Mouse (Mus musculus): ENCODE results near the gene Msrb1. TPM values are rescaled to one million over a fixed set of nuclear protein-coding genes. Genes with fewer than 3 reads are reported as not detected.

Msrb1 gene
- total RNA-seq, 2 experiments from 2014 or later, result 38.4 to 38.7 TPM

DNA sequence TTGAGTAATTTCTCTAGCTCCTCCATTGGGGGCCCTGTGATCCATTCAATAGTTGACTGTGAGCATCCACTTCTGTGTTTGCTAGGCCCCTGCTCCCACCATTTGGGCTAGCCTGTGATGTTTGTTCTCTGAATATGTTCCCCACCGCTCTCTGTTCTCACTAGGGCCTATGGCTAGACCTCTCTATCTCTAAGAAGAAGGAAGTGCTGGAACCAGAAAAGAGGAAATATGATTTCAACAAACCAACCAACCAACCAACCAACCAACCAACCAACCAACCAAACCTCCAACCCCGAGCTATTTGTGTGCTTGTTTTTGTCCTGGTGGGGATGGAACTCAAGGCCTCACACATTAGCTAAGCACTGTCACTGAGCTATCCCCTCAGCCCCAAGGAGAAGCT is 44.4 kb downstream of the Msrb1 start:
- intact Hi-C loops (cut with DNase I), result no loop called here
- no peak for DNase-seq (ENCODE audit: low spot score in 2 of 2)

GRCm38 (mm10) chr17:24792190-24792589 is 55.7 kb downstream of the Msrb1 start:
- intact Hi-C loops (cut with DNase I), result no loop called here
- DNase-seq (ENCODE audit: low spot score in 2 of 2), result no peak

Other genes starting within 250 kb of the Msrb1 start
- gene Caskin1, start 248.0 kb upstream of the Msrb1 start, total RNA-seq (2021), result 100 to 1,000 TPM; 134 to 145 TPM
- gene Traf7, start 208.7 kb upstream of the Msrb1 start, total RNA-seq (2021), result 10 to 100 TPM; 86.8 to 91.7 TPM
- gene Rab26, start 202.4 kb upstream of the Msrb1 start, total RNA-seq (2021), result 10 to 100 TPM; 36.2 to 40.4 TPM
- 10 to 100 TPM; 68.6 to 78.7 TPM for gene Pkd1, start 186.8 kb upstream of the Msrb1 start, total RNA-seq (2021)
- gene Tsc2, start 104.0 kb upstream of the Msrb1 start, total RNA-seq (2021), result 100 to 1,000 TPM; 122 to 130 TPM
- gene Nthl1, start 104.0 kb upstream of the Msrb1 start, total RNA-seq (2021), result 1 to 10 TPM; 4.4 to 5.0 TPM
- 10 to 100 TPM; 52.6 to 53.0 TPM for gene Slc9a3r2, start 86.3 kb upstream of the Msrb1 start, total RNA-seq (2021)
- 1 to 10 TPM in 1 of 2 experiments, under 1 TPM in 1; 0.95 to 1.4 TPM for gene Npw, start 78.2 kb upstream of the Msrb1 start, total RNA-seq (2021)
- 10 to 100 TPM; 37.9 to 39.3 TPM for gene Zfp598, start 67.0 kb upstream of the Msrb1 start, total RNA-seq (2021)
- 100 to 1,000 TPM; 228 to 245 TPM for gene Syngr3, start 46.7 kb upstream of the Msrb1 start, total RNA-seq (2021)
- 10 to 100 TPM; 19.0 to 19.1 TPM for gene Gfer, start 40.5 kb upstream of the Msrb1 start, total RNA-seq (2021)
- gene Noxo1, start 40.4 kb upstream of the Msrb1 start, total RNA-seq (2021), result 1 to 10 TPM; 2.5 to 3.6 TPM
- 10 to 100 TPM; 28.5 to 29.2 TPM for gene Tbl3, start 29.0 kb upstream of the Msrb1 start, total RNA-seq (2021)
- not detected for gene Rnf151, start 18.6 kb upstream of the Msrb1 start, total RNA-seq (2021)
- gene Rps2, start 18.5 kb upstream of the Msrb1 start, total RNA-seq (2021), result 100 to 1,000 TPM; 492 to 494 TPM
- gene Ndufb10, start 12.2 kb upstream of the Msrb1 start, total RNA-seq (2021), result 100 to 1,000 TPM; 184 to 189 TPM
- under 1 TPM; 0.35 to 0.38 TPM for gene Rpl3l, start 8.8 kb upstream of the Msrb1 start, total RNA-seq (2021)
- under 1 TPM; 0.31 to 0.59 TPM for gene Hs3st6, start 16.3 kb downstream of the Msrb1 start, total RNA-seq (2021)
- gene Meiob, start 67.6 kb downstream of the Msrb1 start, total RNA-seq (2021), result not detected
- gene Hagh, start 103.5 kb downstream of the Msrb1 start, total RNA-seq (2021), result 100 to 1,000 TPM; 120 to 135 TPM
- 10 to 100 TPM; 15.8 to 19.4 TPM for gene Fahd1, start 113.7 kb downstream of the Msrb1 start, total RNA-seq (2021)
- gene Igfals, start 129.4 kb downstream of the Msrb1 start, total RNA-seq (2021), result not detected
- gene Nubp2, start 149.7 kb downstream of the Msrb1 start, total RNA-seq (2021), result 10 to 100 TPM; 35.7 to 37.4 TPM
- gene Spsb3, start 150.0 kb downstream of the Msrb1 start, total RNA-seq (2021), result 10 to 100 TPM; 53.5 to 55.5 TPM
- 10 to 100 TPM; 58.1 to 61.6 TPM for gene Eme2, start 158.4 kb downstream of the Msrb1 start, total RNA-seq (2021)
- gene Mrps34, start 158.5 kb downstream of the Msrb1 start, total RNA-seq (2021), result 10 to 100 TPM; 67.5 to 73.1 TPM
- gene Nme3, start 159.9 kb downstream of the Msrb1 start, total RNA-seq (2021), result 10 to 100 TPM; 40.3 to 44.6 TPM
- 100 to 1,000 TPM; 315 to 321 TPM for gene Mapk8ip3, start 200.3 kb downstream of the Msrb1 start, total RNA-seq (2021)
- gene Jpt2, start 224.0 kb downstream of the Msrb1 start, total RNA-seq (2021), result 10 to 100 TPM in 1 of 2 experiments, 1 to 10 TPM in 1; 5.3 to 10.4 TPM

Data from left cerebral cortex, postnatal 14 days (tissue).